Mouse (Mus musculus): Measurements from ENCODE around the gene 9130213A22Rik. TPM values are rescaled to one million over a fixed set of nuclear protein-coding genes. Genes with fewer than 3 reads are reported as not detected.

9130213A22Rik gene
- total RNA-seq, 2 experiments from 2014 or later: 0.33 to 0.44 TPM

DNA sequence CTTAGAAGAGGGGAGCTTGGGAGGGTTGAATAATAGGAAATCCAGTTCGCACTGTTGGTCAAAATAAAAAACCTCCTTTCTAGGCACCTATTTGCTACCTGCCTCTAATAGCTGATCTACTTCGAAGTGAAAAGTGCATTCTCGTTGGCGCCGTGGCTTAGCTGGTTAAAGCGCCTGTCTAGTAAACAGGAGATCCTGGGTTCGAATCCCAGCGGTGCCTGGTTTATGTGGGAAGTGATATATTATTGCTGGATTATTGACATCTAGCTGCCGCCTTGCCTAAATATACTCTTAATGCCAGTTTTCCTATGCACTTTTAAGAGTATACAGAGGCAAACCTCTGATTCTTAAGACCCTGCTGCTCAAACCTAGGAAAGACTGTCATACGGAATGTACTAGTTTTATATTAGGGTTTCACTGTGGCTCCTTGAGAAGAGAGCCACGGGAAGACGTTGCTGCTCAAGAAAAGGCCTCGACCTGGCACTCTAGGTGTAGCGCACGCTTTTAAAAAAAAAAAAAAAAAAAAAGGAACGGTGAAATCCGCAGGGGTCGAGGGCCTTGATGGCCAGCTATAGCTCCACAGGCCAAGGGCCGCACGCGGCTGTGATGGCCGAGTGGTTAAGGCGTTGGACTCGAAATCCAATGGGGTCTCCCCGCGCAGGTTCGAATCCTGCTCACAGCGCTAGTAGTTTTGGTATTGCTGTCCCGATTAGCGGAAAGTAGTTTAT lies 11.9 kb downstream of the 9130213A22Rik start:
- DNase-seq: peak; percentile 90 to 98
- intact Hi-C loops (cut with DNase I): no loop called here

DNA sequence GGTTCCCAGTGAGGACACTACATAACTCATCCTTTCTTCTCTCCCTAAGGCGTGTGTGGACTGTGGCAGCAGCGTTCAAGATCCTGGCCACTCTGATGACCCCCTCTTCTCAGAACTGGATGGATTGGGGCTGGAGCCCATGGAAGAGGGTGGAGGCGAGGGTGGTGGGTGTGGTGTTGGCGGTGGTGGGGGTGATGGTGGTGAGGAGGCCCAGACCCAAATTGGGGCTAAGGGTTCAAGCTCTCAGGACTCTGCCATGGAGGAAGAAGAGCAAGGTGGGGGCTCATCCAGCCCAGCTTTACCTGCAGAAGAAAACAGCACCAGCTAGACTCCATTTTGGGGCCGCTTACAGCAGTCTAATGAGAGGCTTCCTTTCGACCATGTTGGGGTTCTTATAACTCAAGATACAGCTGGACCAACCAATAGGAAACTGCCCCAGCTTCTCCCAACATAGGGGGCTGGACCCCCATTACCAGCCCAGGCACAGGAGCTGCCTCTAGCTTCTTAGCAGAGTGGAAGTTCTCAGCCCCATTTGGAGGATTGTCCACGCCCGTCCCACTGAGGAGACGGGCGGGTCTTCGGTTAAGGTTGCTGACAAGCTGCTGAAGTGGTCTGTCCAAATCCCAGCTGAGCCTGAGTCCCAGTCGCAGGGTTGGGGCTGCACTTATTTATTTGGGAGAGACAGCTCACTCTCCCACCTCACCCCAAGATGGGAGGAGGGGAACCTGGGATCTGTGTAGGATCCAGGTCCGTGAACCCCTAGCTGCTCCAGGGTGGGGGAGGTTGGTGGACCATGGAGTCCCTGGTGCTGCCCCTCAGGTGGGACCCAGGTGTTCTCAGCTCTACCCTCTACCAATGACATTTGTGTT lies 13.1 kb downstream of the 9130213A22Rik start:
- no peak for DNase-seq
- intact Hi-C loops (cut with DNase I): loop anchor here (1.0 to 10.0 kb wide), 2 partner anchors 8 to 806 kb away; partner anchors contain the start of gene Gps2

DNA sequence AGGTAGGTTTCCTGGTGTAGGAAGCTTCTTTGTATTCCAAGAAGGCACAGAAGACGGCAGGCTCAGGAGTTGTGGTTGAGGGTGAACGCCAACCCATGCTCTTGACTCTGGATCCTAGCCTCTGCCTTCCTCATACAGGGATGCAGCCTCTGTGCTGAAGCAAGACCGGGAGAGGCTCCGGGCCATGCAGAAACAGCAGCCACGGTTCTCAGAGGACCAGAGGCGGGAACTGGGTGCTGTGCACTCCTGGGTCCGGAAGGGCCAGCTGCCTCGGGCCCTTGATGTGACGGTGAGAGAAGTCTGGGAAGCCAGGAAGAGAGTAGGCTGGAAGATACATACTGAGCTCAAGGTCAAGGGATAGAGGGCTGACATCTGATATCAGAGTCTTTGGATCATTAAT lies 14.2 kb downstream of the 9130213A22Rik start:
- intact Hi-C loops (cut with DNase I): loop anchor here (10.0 kb wide), 1 partner anchor 807 kb away; the partner anchor contains the start of gene Gps2
- no peak for DNase-seq

DNA sequence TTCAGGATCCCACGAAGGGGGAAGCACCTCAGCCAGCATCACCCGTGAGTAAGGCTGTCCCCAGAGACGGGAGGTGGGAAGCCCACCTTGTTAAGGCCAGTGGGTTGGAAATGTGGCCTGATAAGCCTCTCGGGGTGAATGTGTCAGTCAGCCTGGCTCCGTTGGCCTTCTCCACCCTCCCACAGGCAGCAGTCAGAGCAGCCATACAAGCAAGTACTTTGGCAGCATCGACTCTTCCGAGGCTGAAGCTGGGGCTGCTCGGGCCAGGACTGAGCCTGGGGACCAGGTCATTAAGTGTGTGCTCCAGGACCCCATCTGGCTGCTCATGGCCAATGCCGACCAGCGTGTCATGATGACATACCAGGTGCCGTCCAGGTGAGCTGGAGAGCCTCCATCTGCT lies 14.7 kb downstream of the 9130213A22Rik start:
- intact Hi-C loops (cut with DNase I): loop anchor here (10.0 kb wide), 1 partner anchor 807 kb away; the partner anchor contains the start of gene Gps2
- DNase-seq: no peak

DNA sequence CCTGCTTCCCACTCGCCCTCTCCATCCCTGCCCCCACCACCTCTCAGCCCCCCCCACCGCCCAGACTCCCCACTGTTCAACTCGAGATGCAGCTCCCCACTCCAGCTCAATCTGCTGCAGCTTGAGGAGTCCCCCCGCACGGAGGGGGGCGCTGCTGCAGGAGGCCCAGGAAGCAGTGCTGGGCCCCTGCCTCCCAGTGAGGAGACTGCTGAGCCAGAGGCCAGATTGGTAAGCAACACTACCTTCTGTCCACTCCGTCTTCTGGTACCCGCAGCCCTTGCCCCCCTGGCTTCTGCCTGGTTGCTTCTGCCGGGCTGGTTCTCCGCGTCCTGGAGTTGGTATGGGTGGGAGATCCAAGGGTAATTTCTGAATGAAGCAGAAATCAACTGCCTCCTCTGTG lies 15.5 kb downstream of the 9130213A22Rik start:
- DNase-seq: peak in 1 of 2 experiments; percentile 4
- intact Hi-C loops (cut with DNase I): loop anchor here (10.0 kb wide), 1 partner anchor 808 kb away; the partner anchor contains the start of gene Gps2

DNA sequence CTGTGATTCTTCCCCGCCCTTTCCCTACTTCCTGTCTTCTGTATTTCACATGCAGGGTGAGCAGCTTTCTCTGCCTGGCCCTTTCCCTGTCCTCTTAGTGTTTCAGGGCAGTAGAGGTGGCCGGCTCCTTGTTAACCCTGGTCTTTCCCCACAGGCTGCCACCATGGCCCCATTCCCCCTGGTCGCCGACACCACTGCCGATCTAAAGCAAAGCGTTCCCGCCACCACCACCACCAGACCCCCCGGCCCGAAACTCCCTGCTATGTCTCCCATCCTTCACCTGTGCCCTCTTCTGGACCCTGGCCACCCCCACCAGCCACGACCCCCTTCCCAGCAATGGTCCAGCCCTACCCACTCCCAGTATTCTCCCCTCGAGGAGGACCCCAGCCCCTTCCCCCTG lies 16.1 kb downstream of the 9130213A22Rik start:
- no peak for DNase-seq
- intact Hi-C loops (cut with DNase I): loop anchor here (10.0 kb wide), 1 partner anchor 809 kb away; the partner anchor contains the start of gene Gps2

DNA sequence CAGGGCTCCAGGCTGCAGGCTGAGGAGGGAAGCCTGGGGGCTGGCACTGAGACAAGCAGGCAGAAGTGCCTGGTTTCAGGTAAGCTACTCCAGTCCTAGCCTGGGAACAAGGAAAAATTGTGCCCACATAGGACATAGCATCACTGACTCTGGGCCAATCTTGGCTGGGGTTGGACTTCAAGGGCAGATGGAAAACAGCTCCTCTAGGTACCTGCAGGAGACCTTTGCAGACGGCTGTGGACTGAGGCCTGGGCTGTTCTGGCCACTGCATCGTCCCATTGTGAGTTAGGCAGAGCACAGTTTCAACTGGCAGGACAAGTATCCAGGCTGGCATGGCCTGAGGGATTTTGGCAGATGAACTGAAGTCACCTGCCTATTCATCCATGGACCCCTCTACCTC lies 16.6 kb downstream of the 9130213A22Rik start:
- DNase-seq: no peak
- intact Hi-C loops (cut with DNase I): loop anchor here (10.0 kb wide), 1 partner anchor 809 kb away; the partner anchor contains the start of gene Gps2

DNA sequence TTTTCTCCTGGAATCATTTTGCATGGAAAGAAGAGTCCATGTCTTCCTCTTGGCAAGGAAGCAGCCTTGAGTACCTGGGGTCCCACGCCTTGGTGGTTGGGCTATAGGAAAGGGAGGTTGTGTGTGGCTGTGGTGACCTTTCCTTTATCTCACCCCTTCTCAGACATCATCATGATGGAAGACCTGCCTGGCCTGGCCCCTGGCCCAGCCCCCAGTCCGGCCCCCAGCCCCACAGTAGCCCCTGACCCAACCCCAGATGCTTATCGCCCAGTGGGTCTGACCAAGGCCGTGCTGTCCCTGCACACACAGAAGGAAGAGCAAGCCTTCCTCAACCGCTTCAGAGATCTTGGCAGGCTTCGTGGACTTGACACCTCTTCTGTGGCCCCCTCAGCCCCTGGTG lies 17.2 kb downstream of the 9130213A22Rik start:
- intact Hi-C loops (cut with DNase I): loop anchor here (10.0 kb wide), 1 partner anchor 810 kb away; the partner anchor contains the start of gene Gps2
- no peak for DNase-seq

DNA sequence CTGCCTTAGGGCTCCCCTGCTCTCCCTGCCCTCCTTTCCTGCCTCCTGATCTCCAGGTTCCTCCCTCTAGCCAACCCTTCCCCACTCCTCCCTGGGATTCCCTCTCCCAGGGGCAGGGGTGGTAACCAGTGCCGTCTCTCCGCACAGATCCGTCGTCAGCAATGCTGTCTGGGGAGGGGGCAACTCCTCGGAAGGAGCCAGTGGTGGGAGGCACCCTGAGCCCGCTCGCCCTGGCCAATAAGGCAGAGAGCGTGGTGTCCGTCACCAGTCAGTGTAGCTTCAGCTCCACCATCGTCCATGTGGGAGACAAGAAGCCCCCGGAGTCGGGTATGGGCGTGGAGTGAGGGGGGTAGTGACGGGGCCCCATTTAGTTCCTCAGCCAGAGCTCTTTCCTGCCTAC lies 17.9 kb downstream of the 9130213A22Rik start:
- intact Hi-C loops (cut with DNase I): loop anchor here (10.0 kb wide), 1 partner anchor 810 kb away; the partner anchor contains the start of gene Gps2
- no peak for DNase-seq

DNA sequence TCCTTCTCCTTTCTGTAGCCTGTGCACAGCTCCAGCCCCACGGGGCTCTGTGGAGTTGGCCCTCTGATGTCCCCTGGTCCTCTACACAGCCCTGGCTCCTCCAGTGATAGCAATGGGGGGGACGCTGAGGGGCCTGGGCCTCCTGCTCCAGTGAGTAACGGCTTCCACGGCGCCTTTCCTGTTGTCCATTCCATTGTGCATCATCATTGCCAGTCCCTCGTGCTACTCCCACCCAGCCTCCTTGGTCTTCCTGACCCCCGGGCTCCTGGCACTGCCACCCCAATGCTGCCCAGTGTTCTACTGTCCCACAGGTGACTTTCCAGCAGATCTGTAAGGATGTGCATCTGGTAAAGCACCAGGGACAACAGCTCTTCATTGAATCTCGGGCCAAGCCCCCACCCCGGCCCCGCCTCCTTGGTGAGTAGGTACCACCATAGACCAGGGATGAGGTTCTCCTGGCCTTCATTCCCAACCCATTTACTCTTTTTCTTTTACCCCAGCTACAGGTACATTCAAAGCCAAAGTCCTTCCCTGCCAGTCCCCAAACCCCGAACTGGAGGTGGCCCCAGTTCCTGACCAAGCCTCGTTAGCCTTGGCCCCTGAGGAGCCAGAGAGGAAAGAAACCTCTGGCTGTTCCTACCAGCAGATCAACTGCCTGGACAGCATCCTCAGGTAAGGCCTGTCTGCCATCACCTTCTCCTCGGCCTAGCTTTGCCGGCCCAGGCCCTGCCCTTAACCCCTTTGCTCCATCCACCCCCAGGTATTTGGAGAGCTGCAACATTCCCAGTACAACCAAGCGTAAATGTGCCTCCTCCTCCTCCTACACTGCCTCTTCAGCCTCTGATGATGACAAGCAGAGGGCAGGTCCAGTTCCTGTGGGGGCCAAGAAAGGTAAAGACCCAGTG lies 18.6 kb downstream of the 9130213A22Rik start:
- intact Hi-C loops (cut with DNase I): loop anchor here (10.0 kb wide), 1 partner anchor 811 kb away; the partner anchor contains the start of gene Gps2
- no peak for DNase-seq

DNA sequence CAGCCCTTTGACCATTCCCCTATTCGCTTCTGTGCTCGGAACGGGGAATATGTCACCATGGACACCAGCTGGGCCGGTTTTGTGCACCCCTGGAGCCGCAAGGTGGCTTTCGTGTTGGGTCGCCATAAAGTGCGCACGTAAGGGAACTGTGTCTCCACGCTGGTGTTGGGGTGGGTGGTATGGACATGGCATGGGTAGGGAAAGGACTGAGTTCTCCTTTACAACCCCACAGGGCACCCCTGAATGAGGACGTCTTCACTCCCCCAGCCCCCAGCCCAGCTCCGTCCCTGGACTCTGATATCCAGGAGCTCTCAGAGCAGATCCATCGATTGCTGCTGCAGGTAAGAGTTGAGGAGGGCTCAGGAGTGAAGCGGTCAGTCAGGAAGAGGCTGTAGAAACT lies 19.3 kb downstream of the 9130213A22Rik start:
- intact Hi-C loops (cut with DNase I): loop anchor here (10.0 kb wide), 1 partner anchor 812 kb away; the partner anchor contains the start of gene Gps2
- DNase-seq: no peak

DNA sequence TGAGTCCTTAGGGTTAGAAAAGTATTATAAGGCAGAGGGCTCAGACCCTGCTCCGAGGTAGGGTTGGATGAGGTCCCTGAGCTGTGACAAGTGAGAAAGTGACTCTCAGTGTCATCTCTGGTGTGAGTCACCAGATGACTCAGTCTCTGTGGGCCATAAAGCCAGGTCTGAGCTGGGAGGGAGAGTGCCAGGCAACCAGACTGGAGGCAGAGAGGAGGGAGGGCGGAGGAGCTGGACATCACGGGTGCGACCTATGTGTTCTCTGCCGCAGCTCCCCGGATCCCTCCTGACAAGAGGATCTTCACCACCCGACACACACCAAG lies 20.0 kb downstream of the 9130213A22Rik start:
- peak in 1 of 2 experiments; percentile 5 for DNase-seq
- intact Hi-C loops (cut with DNase I): loop anchor here (10.0 kb wide), 1 partner anchor 812 kb away; the partner anchor contains the start of gene Gps2

DNA sequence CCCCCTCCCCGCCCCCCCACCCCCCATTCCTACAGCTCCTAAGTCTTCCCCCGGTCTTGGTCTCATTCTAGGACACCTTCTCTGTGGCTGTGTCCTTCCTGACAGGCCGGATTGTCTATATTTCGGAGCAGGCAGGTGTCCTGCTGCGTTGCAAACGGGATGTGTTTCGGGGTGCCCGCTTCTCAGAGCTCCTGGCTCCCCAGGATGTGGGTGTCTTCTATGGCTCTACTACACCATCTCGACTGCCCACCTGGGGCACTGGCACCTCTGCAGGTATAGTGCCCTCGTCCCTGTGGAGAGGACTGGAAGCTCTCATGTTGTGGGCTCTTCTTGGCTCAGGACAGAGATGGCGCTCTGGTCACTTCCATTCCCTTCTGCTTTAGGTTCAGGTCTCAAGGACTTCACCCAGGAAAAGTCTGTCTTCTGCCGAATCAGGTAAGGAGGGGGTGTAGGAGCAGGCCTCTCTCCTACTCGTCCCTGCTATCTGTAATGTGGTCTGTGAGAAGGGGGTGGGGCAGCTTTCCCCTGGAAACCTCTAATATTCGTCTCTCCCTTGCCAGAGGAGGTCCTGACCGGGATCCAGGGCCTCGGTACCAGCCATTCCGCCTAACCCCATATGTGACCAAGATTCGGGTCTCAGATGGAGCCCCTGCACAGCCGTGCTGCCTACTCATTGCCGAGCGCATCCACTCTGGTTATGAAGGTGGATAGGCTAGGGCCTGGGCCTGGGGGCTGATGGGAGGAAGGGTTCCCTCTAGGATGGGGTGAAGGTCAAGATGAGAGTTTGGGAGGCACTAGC lies 20.6 kb downstream of the 9130213A22Rik start:
- DNase-seq: no peak
- intact Hi-C loops (cut with DNase I): loop anchor here (1.0 to 10.0 kb wide), 2 partner anchors 7 to 813 kb away; partner anchors contain the start of gene Gps2

DNA sequence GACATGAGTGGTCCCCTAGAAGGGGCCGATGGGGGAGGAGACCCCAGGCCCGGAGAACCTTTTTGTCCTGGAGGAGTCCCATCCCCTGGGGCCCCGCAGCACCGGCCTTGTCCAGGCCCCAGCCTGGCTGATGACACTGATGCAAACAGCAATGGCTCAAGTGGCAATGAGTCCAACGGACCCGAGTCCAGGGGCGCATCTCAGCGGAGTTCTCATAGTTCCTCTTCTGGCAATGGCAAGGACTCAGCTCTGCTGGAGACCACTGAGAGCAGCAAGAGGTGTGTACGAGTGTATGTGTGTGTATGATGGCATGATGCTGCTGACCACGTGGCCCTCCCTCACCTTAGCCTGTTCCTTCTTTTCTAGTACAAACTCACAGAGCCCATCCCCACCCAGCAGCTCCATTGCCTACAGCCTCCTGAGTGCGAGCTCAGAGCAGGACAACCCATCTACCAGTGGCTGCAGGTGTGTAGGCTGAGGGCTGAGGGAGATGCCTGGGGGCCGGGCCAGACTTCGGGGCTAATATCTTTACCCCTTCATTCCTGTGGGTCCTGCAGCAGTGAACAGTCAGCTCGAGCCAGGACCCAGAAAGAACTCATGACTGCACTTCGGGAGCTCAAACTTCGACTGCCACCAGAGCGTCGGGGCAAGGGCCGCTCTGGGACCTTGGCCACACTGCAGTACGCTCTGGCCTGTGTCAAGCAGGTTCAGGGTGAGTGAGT lies 21.6 kb downstream of the 9130213A22Rik start:
- DNase-seq: no peak
- intact Hi-C loops (cut with DNase I): loop anchor here (1.0 to 10.0 kb wide), 3 partner anchors 9 to 814 kb away; partner anchors contain the start of gene Gps2

DNA sequence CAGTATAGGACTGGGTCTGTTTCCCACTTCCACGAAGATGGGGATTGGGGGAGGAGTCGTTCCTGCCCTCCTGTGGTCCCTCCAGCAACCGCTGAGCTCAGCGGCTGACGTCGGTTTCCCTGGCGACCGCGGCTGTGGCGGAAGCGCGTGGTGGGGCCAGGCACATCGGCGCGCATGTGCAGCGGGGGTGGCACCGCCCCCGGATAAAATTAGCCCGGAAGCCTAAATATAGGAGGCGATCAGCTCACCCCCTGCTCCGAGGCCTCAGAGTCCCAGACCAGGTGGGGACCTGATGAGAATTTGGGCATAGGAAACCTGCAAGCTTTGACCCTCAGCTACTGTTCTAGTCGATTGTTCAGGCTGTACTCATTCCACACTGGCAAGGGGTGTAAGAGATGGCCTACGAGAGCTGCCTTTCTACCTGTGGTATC lies 22.5 kb downstream of the 9130213A22Rik start:
- DNase-seq: peak; percentile 96
- intact Hi-C loops (cut with DNase I): loop anchor here (1.0 to 10.0 kb wide), 3 partner anchors 18 to 815 kb away; partner anchors contain the start of genes Gps2 and Kdm6b

DNA sequence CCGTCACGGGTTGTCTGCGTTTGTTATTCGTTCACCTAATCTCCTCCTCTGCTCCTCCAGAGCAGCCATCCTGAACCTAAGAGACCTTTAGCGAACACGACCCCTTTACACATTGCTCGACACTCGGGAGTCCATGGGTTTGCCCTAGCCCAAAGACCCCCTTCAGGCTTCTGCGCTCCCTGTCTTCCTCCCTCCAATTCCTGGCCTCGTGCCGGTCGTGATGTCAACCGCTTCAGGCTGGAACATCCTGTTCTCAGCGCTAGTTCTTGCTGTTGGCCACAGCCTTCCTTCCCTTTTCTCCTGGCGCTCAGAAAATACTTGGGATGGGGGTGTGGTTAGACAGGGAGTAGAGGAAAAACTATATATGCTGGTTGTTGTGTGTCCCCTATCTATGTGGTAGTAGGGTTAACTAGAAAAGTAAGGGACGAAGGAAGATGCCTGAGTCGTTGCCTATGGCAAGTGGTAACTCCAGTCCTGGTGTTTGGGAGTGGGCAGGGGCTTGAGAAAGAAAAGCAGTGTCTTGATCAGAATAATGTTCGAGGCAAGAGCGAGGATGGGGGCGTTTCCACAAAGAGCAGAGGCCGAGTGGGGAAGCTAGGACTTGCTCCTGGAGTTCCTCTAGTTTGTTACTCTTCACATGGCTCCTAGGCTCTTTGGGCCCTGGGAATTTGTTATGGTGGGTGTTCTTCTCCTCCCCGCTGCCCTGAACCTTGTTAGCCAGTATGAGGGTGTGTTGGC lies 23.0 kb downstream of the 9130213A22Rik start:
- DNase-seq: peak; percentile 92

DNA sequence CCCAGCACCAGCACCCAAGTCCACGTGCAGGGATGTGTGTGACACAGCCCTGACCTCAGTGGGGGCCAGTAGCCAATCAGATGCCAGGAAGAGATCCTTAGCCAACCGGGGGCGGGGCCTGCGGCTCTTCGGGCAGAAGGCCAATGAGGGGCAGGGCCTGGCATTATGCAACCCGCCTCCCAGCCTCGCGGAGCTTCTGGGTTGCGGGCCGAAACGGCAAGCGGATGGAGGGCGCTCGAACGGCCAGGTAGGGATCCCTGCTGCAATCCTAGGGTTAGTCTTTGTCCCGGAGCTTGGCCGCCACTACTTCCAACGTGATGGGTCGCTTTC lies 23.7 kb downstream of the 9130213A22Rik start:
- intact Hi-C loops (cut with DNase I): loop anchor here (10.0 kb wide), 1 partner anchor 316 kb away; the partner anchor contains the start of gene Kdm6b
- peak; percentile 98 to 99 for DNase-seq

More for the DNA sequence above, 23.0 kb downstream of the 9130213A22Rik start:
- intact Hi-C loops (cut with DNase I): loop anchor here (10.0 kb wide), 1 partner anchor 315 kb away; the partner anchor contains the start of gene Kdm6b

All from heart, postnatal 14 days (tissue).